Mouse (Mus musculus) right cerebral cortex, adult 2 months (tissue): Measurements from ENCODE around the gene Synpr.
A peak's percentile ranks its signal among the peaks of the same experiment; 100 is the strongest.

Experiments
- DNase-seq, 2 experiments: peaks; one replicate each; pipeline ENCODE4 v3.0.0; 2021 to 2022; ENCODE audit warnings: low spot score in 2 of 2

Synpr gene

DNA sequence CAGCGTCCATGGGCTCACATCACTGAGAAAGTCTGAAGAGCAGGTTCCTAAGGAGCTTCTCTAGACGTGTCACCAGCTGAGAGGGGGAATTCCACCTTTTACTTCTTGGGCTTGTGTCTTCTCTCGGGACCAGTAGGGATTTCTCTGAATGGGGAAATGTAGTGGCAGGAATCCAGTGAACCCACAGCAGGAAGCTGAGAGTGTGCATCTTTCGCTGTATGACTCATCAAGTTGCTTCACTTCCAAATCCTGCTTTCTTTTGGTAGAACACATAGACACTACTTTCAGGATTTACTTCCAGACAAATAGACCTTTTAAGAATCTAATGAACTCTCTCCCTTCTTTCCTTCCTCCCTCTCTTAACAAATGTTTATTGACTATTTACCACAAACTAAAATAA, 266.6 kb downstream of the Synpr start:
- DNase-seq: peak in 1 of 2 experiments; percentile 27

DNA sequence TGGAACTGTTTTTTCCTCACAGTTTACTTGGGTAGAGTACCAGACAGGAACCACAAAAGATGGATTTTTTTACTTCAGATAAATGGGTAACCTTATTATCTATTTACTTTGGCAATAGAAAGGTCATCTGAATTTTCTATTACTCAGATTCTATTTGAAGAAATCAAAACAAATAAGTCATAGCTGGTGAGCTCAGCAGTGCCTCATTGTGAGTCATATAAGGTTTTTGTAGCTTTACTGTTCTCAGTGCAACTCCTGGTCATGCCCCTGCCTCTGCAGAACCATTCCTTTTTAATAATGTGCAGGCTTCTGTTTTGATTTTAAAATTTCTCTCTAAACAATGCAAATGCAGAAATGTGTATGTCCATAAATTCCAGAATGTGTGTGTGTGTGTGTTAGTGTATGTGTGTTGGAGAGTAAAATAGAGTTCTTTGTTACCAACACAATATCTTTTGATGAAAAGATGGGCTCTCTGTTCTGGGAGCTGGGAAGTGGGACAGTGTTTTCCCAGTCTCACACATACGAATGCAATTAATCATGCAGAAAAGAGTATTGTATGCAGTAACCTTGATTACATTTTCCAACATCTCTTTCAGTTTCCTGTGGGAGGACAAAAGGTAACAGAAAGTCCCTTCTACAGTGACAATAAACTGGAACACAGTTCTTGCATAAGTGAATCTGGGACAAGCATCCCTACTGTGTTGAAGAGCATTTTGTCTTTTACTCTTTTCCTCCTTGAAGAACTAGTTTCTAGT, 269.2 kb downstream of the Synpr start:
- DNase-seq: no peak

DNA sequence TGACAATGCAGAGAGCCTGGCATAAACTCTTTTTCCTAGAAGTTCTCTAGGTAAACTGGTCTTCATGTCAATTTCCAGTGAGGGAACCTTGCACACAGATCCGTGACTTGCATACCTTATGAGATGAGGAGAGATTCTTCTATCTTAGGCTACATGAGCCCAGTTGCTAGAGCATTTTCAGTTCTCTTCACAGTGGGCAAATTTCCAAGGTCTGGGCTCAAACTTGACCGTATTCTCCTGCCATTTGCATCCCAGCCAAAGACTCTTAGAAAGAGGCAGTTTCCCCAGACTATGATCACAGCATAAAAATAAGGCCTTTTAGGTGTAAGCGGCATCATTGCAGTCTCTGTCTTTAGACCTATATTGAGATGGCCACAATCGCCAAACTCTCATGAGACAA, 270.1 kb downstream of the Synpr start:
- DNase-seq: no peak

DNA sequence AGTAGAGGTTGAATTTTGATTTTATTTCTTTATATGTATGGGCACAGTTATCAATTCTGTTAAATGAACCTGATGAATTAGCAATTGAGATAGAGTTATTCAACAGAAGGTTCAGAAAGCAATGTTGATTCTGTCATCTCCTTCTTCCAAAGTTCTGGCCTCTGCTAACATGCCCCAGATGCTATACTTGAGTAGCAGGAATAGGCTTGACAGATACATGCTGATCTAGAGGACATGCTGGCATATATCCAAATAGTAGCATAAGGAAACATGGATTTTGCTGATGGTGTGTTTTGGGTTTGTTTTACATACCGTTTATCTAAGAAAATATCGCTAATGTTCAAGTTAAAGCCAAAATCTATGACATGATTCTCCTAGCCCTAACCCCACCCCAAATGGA, 273.5 kb downstream of the Synpr start:
- DNase-seq: no peak

DNA sequence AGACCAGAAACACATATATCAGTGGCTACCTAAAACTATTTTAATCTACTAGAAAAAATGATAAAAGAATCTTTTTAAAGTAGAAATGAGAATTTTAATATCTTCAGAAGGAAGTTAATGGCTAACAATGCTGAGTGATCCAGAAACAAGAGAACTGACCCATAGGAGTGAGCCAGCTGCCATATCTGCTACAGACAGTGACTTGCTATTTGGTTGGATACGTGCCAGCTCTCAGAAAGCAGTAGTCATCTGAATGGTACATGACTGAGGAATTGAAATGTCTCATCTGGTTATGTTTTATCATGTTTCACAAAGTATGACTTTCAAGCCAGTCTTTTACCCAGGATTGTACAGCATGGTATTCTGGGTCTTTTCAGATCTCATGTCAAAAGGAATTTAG, 282.7 kb downstream of the Synpr start:
- no peak for DNase-seq

DNA sequence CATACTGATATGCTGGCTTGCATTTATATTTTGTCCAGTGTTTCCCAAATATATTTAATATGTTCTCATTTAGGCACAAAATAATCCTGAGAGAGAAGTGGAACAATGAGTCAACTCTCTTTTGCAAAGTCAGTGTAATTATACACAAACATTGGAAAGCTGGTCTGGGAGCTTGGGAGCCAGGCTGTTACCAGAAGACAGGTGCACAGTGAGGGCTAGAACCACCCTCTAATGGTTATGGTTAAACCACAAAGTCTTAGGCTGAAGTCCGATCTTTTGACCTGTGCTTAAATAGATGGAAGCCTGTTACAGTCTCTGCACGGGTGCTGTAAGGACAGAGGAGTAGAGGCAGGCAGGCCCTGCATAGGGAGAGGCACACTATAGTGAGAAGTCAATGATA, 283.4 kb downstream of the Synpr start:
- no peak for DNase-seq

DNA sequence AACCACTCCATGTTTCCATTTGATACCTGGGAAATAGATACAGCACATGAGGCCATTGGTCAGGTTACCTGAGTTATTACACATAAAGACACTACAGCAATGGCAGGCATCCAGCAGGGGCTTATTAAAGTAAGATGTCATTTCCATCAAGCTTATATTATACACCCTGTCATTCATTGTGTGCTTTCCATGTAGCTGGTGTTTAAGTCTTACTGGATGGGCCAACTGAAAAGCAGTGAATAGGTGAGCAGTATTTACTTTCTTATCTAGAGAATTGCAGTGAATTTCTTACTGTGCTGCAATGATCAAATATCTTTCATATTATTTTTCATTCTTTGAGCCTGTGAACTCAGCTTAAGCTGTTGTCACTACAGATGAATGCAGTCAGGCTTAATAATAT, 287.4 kb downstream of the Synpr start:
- no peak for DNase-seq

DNA sequence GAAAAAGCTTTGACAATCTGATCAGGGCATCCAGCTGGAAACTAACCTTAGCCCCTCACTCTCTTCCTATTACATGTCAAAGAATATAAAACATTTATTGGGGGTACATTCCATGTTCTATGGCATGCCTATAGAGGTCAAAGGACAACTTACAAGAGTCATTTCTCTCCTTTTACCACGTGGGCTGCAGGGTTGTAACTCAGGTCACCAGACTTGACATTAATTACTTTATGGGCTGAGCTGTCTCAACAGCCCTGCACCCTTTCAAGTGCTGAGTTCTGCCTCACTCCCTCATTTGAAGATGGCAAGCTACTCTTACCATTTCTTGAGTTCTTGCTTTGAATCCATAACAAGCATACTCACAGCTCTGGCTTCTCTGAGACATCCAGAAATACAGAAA, 287.9 kb downstream of the Synpr start:
- no peak for DNase-seq

DNA sequence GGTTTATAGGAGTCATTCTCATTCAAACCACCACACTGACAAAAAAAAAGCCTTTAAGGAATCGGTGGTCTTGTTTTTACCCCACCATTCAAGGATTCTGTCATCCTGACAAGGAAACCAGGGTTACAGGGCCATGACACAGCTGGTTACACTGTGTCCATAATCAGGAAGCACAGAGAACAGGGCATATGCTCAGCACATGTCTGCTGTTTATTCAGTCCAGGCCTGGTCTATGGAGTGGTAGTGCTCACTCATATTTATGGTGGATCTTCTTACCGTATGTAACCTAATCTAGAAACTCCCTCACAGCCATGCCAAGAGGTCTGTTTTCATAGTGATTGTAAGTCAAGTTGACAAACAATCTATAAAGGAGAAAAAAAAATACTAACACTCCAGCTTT, 293.5 kb downstream of the Synpr start:
- DNase-seq: no peak

DNA sequence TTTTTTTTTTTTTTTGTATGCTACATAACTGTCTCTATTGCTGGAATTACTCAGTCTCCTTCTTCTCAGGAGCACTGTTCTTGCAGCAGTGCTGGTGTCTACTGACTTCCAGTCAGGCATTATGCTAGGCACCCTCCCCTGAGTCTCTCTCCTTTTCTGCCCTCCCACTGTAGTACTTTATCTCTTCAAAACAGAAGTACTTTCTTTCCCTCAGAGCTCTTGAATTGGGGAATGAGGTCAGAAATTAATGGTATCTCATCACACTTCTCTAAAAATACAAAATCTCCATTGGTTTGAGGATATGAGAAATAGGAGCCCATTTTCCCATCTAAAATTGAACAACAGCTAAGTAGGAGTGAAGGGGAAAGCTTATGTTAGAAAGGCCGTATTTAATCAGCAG, 294.2 kb downstream of the Synpr start:
- DNase-seq: no peak

DNA sequence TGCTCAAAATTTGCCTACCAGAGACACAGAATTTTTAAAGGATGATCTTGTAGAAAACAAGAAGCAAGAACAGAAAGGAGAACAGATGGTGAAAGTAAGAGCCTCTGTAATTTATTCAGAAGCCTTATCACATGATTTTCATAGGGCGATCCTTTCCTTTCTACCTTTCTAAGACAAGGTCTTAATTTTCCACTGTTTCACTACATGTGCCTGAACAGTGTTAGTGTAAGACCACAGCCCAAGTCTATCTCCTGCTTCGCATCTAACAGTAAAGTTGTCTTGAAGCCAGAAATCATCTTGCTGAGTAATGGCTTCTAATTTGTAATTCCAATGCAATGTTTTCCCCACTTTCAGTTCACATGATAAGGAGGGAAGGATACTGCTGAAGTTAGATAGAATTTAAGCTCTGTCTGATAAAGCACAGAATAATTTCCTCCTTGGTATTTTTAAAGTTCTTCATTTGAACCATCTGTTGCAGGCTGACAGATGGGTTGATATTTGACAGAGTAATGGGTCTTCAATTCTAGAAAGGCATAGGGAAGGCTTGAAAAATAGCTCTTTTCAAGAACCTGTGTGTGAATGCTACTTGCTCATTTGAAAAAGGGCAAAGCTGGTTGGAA, 308.9 kb downstream of the Synpr start:
- no peak for DNase-seq

DNA sequence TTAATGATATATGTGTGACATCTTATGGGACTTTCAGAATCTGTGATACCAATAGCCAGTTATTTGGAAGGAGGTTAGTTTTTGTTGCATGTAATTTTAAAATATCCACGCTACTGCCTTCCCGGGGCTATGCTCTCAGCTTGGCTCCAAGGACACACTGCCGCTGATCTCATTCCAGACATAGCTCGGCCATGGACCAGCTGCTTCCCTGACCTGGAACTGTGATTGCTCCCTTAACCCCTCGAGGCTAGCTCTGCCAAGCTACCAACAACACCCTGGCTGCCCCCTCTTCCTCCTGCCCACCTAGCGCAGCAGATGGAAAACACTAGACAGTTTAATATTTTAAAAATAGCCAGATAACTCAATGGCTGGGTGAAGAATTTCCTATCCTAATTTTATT, 311.7 kb downstream of the Synpr start:
- no peak for DNase-seq

DNA sequence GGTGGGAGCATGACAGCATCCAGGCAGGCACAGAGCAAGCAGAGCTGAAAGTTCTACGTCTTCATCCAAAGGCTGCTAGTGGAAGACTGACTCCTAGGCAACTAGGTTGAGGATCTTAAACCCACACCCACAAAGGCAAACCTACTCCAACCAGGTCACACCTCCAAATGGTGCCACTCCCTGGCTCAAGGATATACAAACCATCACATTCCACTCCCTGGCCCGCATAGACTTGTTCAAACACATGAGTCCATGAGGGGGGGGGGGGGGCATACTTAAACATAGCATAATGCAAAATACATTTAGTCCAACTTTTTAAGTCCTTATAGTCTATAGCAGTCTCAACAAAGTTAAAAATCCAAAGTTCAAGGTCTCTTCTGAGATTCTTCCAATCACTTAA, 312.6 kb downstream of the Synpr start:
- DNase-seq: no peak

DNA sequence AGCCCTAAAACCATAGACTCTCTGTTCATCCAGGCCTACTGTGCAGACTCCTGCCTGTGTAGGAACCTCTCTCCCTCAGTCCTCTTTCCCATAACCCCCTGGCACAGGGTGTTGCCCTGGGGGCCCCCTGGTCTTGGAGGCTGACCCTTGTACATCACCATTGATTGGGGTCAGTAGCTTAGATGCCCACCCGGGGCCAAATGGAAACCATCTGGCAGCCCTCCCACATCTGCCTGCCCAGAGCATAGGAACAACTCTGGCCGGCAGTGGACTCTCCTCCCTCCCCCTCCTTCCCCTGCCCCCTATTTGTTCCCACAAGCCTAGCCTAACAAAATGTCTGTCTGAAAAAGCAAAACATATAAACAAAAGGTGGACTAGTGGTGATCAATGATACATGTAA, 336.0 kb downstream of the Synpr start:
- no peak for DNase-seq

DNA sequence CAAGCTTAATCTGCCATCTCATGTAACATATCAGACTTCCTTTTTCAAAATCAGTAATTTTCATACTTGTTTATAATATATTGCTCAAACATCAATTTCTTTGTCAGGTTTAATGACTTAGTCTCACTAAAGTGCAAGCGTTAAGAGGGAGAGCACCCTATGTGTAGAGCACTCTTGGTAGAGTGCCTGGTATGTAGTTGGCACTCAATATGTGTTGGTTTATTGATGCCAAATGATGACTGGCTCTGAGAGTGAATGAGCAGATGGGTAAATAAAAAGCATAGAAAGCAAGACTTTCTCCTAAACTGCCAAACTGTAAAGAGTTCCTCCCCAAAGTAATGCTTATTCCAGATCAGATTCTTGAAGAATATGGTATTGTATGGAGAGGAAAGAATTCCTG, 365.3 kb downstream of the Synpr start:
- DNase-seq: no peak

DNA sequence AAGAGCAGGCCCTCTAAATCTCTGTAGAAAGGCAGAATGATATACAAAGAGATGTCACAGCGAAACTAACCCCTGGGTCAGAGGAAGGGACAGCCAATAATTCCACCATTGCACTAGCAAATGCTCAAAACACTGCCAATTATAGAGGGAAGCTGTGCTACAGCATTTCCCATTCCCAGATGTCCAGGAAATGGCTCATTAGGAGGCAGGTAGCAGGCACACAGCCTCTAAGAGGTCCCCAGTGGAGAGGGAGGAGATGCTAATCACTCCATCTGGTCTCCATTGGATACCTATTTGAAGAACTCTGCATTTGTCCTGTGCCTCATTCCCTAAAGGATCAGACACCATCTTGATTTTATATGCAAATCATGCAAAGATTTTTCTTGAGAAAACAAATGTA, 366.5 kb downstream of the Synpr start:
- no peak for DNase-seq

DNA sequence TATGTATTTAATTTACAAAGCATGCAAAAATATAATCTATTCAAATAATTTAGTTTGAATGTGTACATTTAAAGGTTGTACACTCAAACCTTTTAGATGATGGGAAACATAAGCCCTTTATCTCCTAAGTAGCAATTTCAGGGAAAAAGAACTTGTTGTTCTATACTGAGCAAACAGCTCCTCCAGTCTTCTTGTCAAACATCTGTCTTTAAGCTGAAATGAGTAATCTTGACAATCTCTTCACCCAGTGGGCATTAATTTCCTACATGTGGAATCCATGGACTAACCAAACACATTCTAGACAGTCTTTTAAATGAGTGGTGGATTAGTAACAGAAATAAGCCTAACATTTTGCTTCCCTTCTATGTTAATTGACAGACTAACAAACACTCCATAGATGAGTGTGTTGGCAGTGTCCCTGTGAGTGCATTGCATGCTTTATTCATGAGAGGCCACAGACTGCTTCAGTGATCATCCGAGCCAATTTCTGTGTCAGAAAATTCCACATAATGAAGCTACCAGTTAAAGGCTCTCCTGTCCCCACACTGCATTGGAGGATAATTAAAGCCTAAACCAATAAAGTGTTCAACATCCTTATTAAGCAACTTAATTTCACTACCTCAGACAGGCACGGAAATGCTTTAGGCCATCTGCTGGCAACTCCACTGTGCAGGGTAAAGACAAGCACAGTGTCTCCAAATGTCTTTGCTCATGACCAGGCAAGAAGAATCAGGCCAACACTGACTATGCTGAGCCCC, 367.1 kb downstream of the Synpr start:
- no peak for DNase-seq
